7 mouse cellular contexts compared by ENCODE assay signal in genomic region chr8:120795944-120796635, GRCm38 (mm10). TPM values are rescaled to one million over a fixed set of nuclear protein-coding genes. Genes with fewer than 3 reads are reported as not detected.
A peak's percentile ranks its signal among the peaks of the same experiment; 100 is the strongest.
DNase-seq lines count a peak whose midpoint lies in the region; ATAC-seq lines count a peak whose summit lies in the region.

No protein-coding gene starts in this region.

- H3K9ac ChIP-seq in midbrain, embryonic 14.5 days (replicated peaks; ENCODE audit: low read length): no peak overlapping the region

- H3K9me3 ChIP-seq in midbrain, embryonic 14.5 days (ENCODE audit: control insufficient read depth, low read length): no peaks in the 10 kb centered on the region

- 45% methylated on average over 9 of the region's 9 CpGs for whole genome bisulfite sequencing in midbrain, embryonic 14.5 days

- no peaks in the 10 kb centered on the region for H3K36me3 ChIP-seq in midbrain, embryonic 14.5 days (ENCODE audit: control insufficient read depth, insufficient read depth, low read length)

- no peak overlapping the region for H3K27ac ChIP-seq in midbrain, embryonic 14.5 days (replicated peaks; ENCODE audit: low read depth, low read length)

- H3K27me3 ChIP-seq in midbrain, embryonic 14.5 days (ENCODE audit: control insufficient read depth, insufficient read depth, low read length): no peaks in the 10 kb centered on the region

- ATAC-seq in granulocyte monocyte progenitor cell, adult 5-6 weeks (replicated peaks; ENCODE audit: poor library complexity, severe bottlenecking): peak; percentile 44
- ATAC-seq in midbrain, embryonic 14.5 days (ENCODE audit: low FRiP score, low TSS enrichment): no peak

- 0 out of 2 replicates have a peak, but pooled peaks cover 2% of the 10 kb centered on the region for H3K4me1 ChIP-seq in midbrain, embryonic 14.5 days (ENCODE audit: control insufficient read depth, insufficient read depth, low read length)

- no peak overlapping the region for H3K4me3 ChIP-seq in midbrain, embryonic 14.5 days (replicated peaks; ENCODE audit: low read depth, low read length)

- no peak overlapping the region for H3K4me2 ChIP-seq in midbrain, embryonic 14.5 days (ENCODE audit: low read length)

- DNase-seq in adrenal gland, adult 2 months: peak; percentile 85
- DNase-seq in embryo, embryonic 11.5 days (ENCODE audit: low read depth, low spot score): peak; percentile 79
- peak; percentile 72 for DNase-seq in kidney, adult 11 months
- DNase-seq in left cerebral cortex, postnatal 4 days: peak; percentile 86
- peak; percentile 92 for DNase-seq in midbrain, embryonic 14.5 days
- DNase-seq in spleen, adult 12 weeks (ENCODE audit: low spot score): peak; percentile 57

- intact Hi-C loops in left cerebral cortex, postnatal 4 days (cut with DNase I): loop anchor here (2.0 kb wide), 1 partner anchor 117 kb away; no protein-coding TSS in a partner anchor

RNA-seq across cellular contexts. Expression of gene Irf8, which starts 59.9 kb away (rescaled TPM):
- 10 to 100 TPM; 11.9 to 41.9 TPM for total RNA-seq in adrenal gland, adult 2 months (2021)
- 49.1 and 74.7 TPM in 2 replicates for polyA plus RNA-seq in adrenal gland, adult 2 months (2012; rRNA removed)
- 213 and 215 TPM in 2 replicates for total RNA-seq in granulocyte monocyte progenitor cell, adult 5-6 weeks (2014; fragmentation: Nextera tagmentation)
- total RNA-seq in granulocyte monocyte progenitor cell, adult 5-6 weeks (2017): 171 and 196 TPM in 2 replicates
- 1 to 10 TPM; 1.8 to 2.5 TPM for total RNA-seq in left cerebral cortex, postnatal 4 days (2021)
- 2.0 and 4.0 TPM in 2 replicates for polyA plus RNA-seq in midbrain, embryonic 14.5 days (2014; fragmentation: Nextera tagmentation; extraction: Ambion mirVana)

Comparison
In these comparisons a context has a peak if more than half of its experiments do, and no peak if none do; other contexts are left out.
1. RNA of gene Irf8, which starts 59.9 kb away (total RNA-seq): 171 to 215 TPM in granulocyte monocyte progenitor cell, adult 5-6 weeks; 11.9 to 41.9 TPM in adrenal gland, adult 2 months and 1.8 to 2.5 TPM in left cerebral cortex, postnatal 4 days; every median in the first group is over 4 times any median in the second.
2. Peak in every context shown above with its lines, with median percentiles within 50 percentile points of each other: DNase-seq.